Mouse (Mus musculus) myocyte (in vitro differentiated cells): ENCODE measurements around the gene Kcne1l. TPM values are rescaled to one million over a fixed set of nuclear protein-coding genes. Genes with fewer than 3 reads are reported as not detected.

Experiments used
- H3K27me3 ChIP-seq: one replicate; pipeline ENCODE4 v1.6.1; 2011; ENCODE audit not compliant: control insufficient read depth, insufficient read depth, insufficient read length
- H3K36me3 ChIP-seq: one replicate; pipeline ENCODE4 v1.6.1; 2011; ENCODE audit not compliant: control insufficient read depth, insufficient read depth
- H3K4me2 ChIP-seq: one replicate; pipeline ENCODE4 v1.6.1; 2011; ENCODE audit warnings: low read depth, control low read depth
- H3K4me3 ChIP-seq: one replicate; pipeline ENCODE4 v1.5.1; 2011; ENCODE audit warnings: mild to moderate bottlenecking, control low read depth, moderate library complexity
- H3K79me2 ChIP-seq: one replicate; pipeline ENCODE4 v1.6.1; 2011; ENCODE audit not compliant: control insufficient read depth, insufficient read depth
- H3ac ChIP-seq: one replicate; pipeline ENCODE4 v1.6.1; 2011; ENCODE audit not compliant: control insufficient read depth, insufficient read length
- CEBPB ChIP-seq: IDR thresholded peaks from 2 replicates; pipeline ENCODE4 v1.6.1; 2011; ENCODE audit warnings: mild to moderate bottlenecking, moderate library complexity; ENCODE audit not compliant: poor library complexity, insufficient read depth, severe bottlenecking
- E2F4 ChIP-seq: IDR thresholded peaks from one replicate; pipeline ENCODE4 v1.6.1; 2011; ENCODE audit warnings: mild to moderate bottlenecking, control low read depth, moderate library complexity; ENCODE audit not compliant: insufficient read depth
- MAX ChIP-seq: IDR thresholded peaks from one replicate; pipeline ENCODE4 v1.6.1; 2011; ENCODE audit warnings: low read depth, mild to moderate bottlenecking, control low read depth
- MYOD1 ChIP-seq, 3 experiments: IDR thresholded peaks; one replicate each; pipeline ENCODE4 v1.6.1; 2011; ENCODE audit warnings: control low read depth in 2 of 3, low read depth in 2 of 3, mild to moderate bottlenecking in 2 of 3, moderate library complexity in 1 of 3; ENCODE audit not compliant: insufficient read length in 2 of 3, control insufficient read depth in 1 of 3
- MYOG ChIP-seq, 3 experiments: IDR thresholded peaks; one replicate each; pipeline ENCODE4 v1.6.1; 2011; ENCODE audit warnings: control low read depth in 2 of 3, low read depth in 2 of 3, mild to moderate bottlenecking in 2 of 3; ENCODE audit not compliant: insufficient read length in 2 of 3, control insufficient read depth in 1 of 3, insufficient read depth in 1 of 3
- POLR2A ChIP-seq: IDR thresholded peaks from one replicate; pipeline ENCODE4 v1.6.1; 2011; ENCODE audit warnings: low read depth, mild to moderate bottlenecking, control low read depth, moderate library complexity; ENCODE audit not compliant: insufficient read length
- POLR2AphosphoS2 ChIP-seq: IDR thresholded peaks from one replicate; pipeline ENCODE4 v1.6.1; 2011; ENCODE audit warnings: low read depth, control low read depth; ENCODE audit not compliant: insufficient read length
- REST ChIP-seq: IDR thresholded peaks from one replicate; pipeline ENCODE4 v1.6.1; 2011; ENCODE audit warnings: mild to moderate bottlenecking, control low read depth, moderate library complexity; ENCODE audit not compliant: insufficient read depth, insufficient read length
- SRF ChIP-seq: IDR thresholded peaks from one replicate; pipeline ENCODE4 v1.6.1; 2011; ENCODE audit warnings: low read depth; ENCODE audit not compliant: control insufficient read depth, insufficient read length
- TCF12 ChIP-seq: IDR thresholded peaks from one replicate; pipeline ENCODE4 v1.6.1; 2011; ENCODE audit warnings: mild to moderate bottlenecking, control low read depth; ENCODE audit not compliant: poor library complexity, insufficient read depth, severe bottlenecking
- TCF3 ChIP-seq: IDR thresholded peaks from one replicate; pipeline ENCODE4 v1.6.1; 2011; ENCODE audit warnings: low read depth, control low read depth; ENCODE audit not compliant: insufficient read length
- USF1 ChIP-seq: IDR thresholded peaks from one replicate; pipeline ENCODE4 v1.6.1; 2011; ENCODE audit warnings: low read depth, mild to moderate bottlenecking, control low read depth, moderate library complexity
- polyA plus RNA-seq: library from polyadenylated mRNA; unstranded; fragments of >200 nt; fragmentation: generic; extraction: Trizol; gene quantifications from one replicate; pipeline ENCODE4 v1.2.1, GENCODE M21; 2012; ENCODE audit warnings: missing spikeins

The Kcne1l gene
- polyA plus RNA-seq = 0.02 TPM

DNA sequence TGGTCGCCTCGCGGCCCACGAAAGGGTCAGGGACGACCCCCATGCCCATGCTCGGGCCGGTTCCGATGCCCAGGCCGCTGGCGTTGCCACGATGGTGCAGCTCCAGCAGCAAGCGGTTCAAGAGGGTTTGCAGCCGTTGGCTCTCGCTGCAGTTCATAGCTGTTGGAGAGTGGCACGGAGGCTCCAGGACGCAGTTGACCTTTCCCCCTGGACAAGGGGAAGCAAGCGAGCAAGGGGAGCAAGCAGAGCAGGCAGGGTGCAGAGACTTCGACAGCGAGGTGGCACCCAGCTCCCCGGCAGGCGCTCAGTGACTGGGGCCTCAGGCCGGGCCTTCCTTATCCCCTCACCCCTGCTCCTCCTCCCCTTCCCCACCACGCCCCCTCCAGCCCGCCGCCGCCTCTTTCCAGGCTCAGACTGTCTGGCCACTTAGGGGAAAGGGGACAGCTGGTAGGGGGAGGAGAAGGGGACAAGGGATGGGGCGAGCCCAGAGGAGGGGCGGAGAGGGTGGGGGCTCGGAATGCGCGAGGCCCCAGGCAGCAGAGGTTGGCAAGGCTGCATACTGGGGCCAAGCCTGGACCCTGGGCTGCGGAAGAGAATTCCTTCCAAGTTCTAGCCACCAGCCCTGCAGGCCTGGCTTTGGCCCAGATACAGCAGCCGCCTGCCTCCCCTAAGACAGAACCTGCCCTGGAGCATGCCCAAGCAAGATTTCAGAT, at the start of gene Kcne1l:
Kcne1l (minus strand) TSS at position 426 of the 713 bp plus-strand sequence.
- Histone ChIP-seq H3K4me3 (no peak within 1 kb of the TSS), H3ac (no peak within 1 kb of the TSS), H3K36me3 (no peaks in the 10 kb centered on the region), H3K4me2 (no peak within 1 kb of the TSS), H3K27me3 (peaks cover 8% of the 10 kb centered on the region), H3K79me2 (no peaks in the 10 kb centered on the region)
- TF ChIP-seq TCF12 (no peak), TCF3 (no peak), REST (no peak), MYOG (IDR thresholded peaks at IDR 0.05; ENCODE audit: control insufficient read depth in 1 of 3, insufficient read depth in 1 of 3, insufficient read length in 2 of 3, low read depth in 2 of 3) (no peak), CEBPB (no peak), MYOD1 (IDR thresholded peaks at IDR 0.05; ENCODE audit: control insufficient read depth in 1 of 3, insufficient read length in 2 of 3, low read depth in 2 of 3) (no peak), SRF (no peak), MAX (no peak), POLR2A (no peak), E2F4 (no peak)

DNA sequence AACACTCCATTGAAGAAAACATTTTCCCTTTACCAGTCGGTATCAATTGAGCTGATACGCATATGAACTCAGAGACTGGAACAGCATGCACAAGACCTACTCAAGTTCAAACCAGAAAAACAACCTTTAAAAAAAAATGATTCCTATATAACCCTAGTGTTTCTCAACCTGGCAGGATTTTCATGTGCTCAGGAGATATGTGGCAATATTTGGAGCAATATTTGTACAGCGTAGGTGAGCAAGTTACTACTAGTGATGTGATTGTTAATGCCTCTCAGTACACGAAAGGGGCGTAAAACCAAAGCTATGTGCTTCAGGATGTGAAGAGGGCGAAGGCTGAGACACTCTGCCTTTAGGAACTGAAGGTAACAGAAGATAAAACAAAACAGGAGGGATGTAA, 30.1 kb upstream of the Kcne1l start:
- no peak overlapping the region for H3ac ChIP-seq
- no peaks in the 10 kb centered on the region for H3K27me3 ChIP-seq
- TF ChIP-seq POLR2AphosphoS2 (no peak), USF1 (no peak), REST (no peak), POLR2A (no peak), SRF (no peak), MYOD1 (IDR thresholded peaks at IDR 0.05; ENCODE audit: control insufficient read depth in 1 of 3, insufficient read length in 2 of 3, low read depth in 2 of 3) (no peak), E2F4 (no peak)
- H3K4me2 ChIP-seq = no peak overlapping the region
- H3K36me3 ChIP-seq = peaks cover 41% of the 10 kb centered on the region
- H3K4me3 ChIP-seq = no peak overlapping the region
- H3K79me2 ChIP-seq = peaks cover 6% of the 10 kb centered on the region

DNA sequence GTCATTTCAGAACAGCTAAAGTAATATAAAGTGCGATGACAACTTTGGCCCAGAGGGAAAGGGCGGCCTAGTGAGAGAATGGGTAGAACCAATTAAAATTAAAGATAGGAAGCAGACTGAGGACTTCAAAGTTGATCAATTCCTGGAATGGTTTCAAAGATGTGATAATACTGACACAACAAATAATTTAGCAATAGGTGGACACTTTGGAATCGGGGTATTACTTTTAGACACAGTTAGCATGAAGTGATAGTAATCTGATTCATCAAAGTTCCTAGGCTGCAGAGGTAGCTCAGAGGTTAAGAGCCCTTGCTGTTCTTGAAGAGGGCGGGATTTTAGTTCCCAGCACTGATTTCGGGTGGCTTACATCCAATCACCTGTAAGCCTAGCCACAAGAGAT, 29.4 kb upstream of the Kcne1l start:
- peaks cover 40% of the 10 kb centered on the region for H3K36me3 ChIP-seq
- no peak overlapping the region for H3K4me2 ChIP-seq
- H3ac ChIP-seq = no peak overlapping the region
- no peak overlapping the region for H3K4me3 ChIP-seq
- no peak for TF ChIP-seq POLR2AphosphoS2
- no peak for TF ChIP-seq E2F4
- no peak for TF ChIP-seq MYOD1 (IDR thresholded peaks at IDR 0.05; ENCODE audit: control insufficient read depth in 1 of 3, insufficient read length in 2 of 3, low read depth in 2 of 3)
- peaks cover 6% of the 10 kb centered on the region for H3K79me2 ChIP-seq
- H3K27me3 ChIP-seq = no peaks in the 10 kb centered on the region

DNA sequence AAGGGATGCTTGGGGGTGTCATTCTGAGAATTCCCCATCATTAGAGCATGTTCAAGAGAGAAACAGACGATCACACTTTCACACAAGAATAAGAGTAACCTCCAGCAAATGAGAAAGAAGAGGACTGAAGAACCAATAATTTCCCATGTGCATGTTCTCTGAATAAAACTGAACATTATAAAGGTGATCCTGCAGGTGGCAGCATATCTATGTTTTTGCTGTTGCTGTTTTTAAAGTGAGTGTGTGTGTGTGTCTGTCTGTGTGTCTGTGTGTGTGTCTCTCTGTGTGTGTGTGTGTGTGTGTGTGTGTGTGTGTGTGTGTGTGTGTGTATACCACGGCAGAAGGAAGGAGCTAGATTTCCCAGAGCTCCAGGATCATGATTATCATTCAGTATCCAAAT, 19.7 kb upstream of the Kcne1l start:
- Histone ChIP-seq H3K36me3 (peaks cover 38% of the 10 kb centered on the region), H3K27me3 (no peaks in the 10 kb centered on the region), H3K4me3 (no peak overlapping the region), H3K4me2 (no peak overlapping the region), H3ac (no peak overlapping the region), H3K79me2 (no peaks in the 10 kb centered on the region)
- TF ChIP-seq CEBPB (no peak), SRF (no peak), POLR2AphosphoS2 (no peak), E2F4 (no peak), REST (no peak), USF1 (no peak), TCF3 (no peak), POLR2A (no peak), TCF12 (no peak), MYOD1 (IDR thresholded peaks at IDR 0.05; ENCODE audit: control insufficient read depth in 1 of 3, insufficient read length in 2 of 3, low read depth in 2 of 3) (no peak), MAX (no peak)

DNA sequence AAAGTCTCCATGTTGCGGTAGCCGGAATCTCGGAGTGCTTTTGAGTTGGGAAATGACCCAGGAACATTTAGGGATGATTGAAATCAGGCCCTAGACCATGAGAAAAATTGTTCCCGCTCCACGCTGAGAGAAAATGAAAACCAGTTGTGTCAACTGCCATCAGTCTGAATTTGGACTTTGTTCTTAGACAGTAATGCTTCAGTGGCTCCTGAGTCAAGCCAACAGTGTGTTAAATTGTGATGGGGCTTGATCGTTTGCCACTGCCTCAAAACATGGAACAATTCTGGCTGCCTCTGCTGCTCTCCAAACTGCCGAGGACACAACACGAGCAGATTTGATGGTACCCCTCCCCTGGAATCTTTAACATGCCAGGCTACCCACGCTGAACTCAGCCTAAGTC, 10.0 kb upstream of the Kcne1l start:
- Histone ChIP-seq H3K4me3 (no peak overlapping the region), H3K36me3 (peaks cover 10% of the 10 kb centered on the region), H3K27me3 (no peaks in the 10 kb centered on the region), H3ac (no peak overlapping the region), H3K4me2 (no peak overlapping the region), H3K79me2 (no peaks in the 10 kb centered on the region)
- TF ChIP-seq TCF12 (no peak), TCF3 (no peak), CEBPB (no peak), MYOD1 (IDR thresholded peaks at IDR 0.05; ENCODE audit: control insufficient read depth in 1 of 3, insufficient read length in 2 of 3, low read depth in 2 of 3) (no peak), SRF (no peak), POLR2A (no peak), USF1 (no peak), REST (no peak), POLR2AphosphoS2 (no peak), MAX (no peak), E2F4 (no peak), MYOG (IDR thresholded peaks at IDR 0.05; ENCODE audit: control insufficient read depth in 1 of 3, insufficient read depth in 1 of 3, insufficient read length in 2 of 3, low read depth in 2 of 3) (no peak)
